Mouse (Mus musculus): ENCODE results near the gene St5.
A peak's percentile ranks its signal among the peaks of the same experiment; 100 is the strongest.

Gene St5

DNA sequence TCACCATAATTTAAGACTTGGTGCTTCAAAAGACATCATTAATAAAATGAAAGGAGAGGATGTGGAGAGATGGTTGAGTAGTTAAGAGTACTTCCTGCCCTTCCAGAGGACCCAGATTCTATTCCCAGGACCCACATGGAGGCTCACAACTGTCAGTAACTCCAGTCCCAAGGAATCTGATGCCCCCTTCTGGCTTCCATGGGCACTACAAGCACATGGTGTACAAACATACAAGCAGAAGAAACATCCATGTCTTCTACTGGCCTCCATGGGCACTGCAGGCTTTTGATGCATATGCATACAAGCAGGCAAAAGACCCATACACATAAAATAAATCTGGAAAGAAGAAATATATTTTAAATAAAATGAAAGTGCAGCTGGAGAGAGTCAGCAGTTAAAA lies 3.2 kb downstream of the St5 start:
- DNase-seq (ENCODE audit: low spot score in 2 of 2), result no peak

DNA sequence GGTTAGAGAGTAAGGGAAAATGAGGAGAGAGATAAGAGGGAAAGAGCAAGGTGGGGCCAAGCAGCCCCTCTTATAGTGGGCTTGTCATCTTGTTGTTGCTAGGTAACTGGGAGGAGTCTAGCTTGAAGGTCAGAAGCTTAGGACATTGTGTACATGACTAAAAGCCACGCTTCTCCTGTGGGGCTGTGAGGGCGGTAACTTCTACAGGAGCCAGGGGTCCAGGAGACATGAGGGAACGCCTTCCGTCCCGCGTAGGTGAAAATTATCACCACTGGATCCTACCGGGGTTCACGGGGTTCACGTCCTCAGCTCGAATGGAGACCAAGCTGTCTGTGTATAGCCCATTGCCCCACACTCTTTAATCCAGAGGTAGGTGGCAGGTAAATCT lies 8.1 kb downstream of the St5 start:
- DNase-seq (ENCODE audit: low spot score in 2 of 2), result no peak

- no peak for DNase-seq (ENCODE audit: low spot score in 2 of 2)
Observed at GRCm38 (mm10) chr7:109694576-109695338, 8.6 kb downstream of the St5 start.

DNA sequence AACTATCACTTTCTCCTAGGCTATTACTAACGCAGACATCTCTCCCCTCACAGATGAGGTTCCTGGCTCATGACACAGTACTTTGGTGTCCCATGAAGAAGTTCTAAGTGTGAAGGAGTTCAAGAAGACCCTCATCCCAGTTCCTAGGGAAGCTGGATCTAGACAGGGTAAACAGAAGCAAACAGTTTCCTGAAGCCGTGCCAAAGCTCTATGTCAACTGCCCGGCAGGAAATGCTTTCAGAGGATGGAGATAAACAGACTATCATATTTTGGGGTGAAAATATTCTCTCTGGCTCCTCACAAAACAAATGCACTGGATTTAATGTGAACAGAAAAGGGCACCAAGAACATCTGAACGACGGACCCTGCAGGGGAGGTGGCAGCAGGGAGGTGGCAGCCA lies 12.4 kb downstream of the St5 start:
- DNase-seq (ENCODE audit: low spot score in 2 of 2), result no peak

- no peak for DNase-seq (ENCODE audit: low spot score in 2 of 2)
Observed at GRCm38 (mm10) chr7:109690101-109690500, 13.3 kb downstream of the St5 start.

DNA sequence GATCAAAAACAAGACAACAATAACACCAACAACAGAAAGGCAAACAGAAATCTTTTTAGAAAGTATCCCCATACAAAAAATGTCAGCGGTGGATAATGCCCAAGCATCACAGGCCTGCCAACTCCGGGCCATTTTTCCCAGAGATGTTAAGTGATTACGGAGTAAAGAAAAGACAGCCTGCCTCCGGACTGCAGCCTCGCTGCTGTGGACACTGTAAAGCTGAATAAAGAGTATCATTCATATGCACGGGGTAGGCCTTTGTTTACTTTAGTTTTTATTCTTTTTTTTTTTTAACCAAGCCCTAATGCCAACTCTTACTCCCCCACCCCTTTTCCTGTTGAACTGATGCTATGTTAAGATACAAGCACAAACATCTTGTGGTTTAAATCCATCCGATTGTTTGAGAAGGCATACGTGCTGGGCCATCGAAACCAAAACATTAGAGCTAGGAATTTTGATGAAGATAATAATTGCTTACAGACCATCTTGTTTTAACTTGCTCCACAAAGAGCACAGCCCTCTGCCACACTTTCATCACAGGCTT lies 16.7 kb downstream of the St5 start:
- no peak for DNase-seq (ENCODE audit: low spot score in 2 of 2)

DNA sequence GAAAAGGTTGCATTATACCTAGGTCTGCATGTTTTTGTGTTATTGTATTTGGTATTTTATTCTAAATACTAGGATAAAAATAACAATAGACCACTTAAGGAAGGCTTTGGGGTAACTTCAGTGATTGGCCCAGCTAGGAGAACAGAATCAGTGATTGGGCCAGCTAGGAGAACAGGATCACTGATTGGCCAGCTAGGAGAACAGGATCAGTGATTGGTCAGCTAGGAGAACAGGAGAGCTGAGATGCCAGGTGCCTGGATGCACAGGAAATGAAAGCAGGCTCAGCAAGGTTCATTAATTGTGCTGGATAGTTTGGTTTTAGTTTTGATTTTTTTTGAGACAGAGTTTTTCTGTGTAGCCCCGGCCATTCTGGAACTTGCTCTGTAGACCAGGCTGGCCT lies 22.5 kb downstream of the St5 start:
- no peak for DNase-seq (ENCODE audit: low spot score in 2 of 2)

- no peak for DNase-seq (ENCODE audit: low spot score in 2 of 2)
Observed at GRCm38 (mm10) chr7:109680284-109680683, 23.1 kb downstream of the St5 start.

- no peak for DNase-seq (ENCODE audit: low spot score in 2 of 2)
Observed at GRCm38 (mm10) chr7:109674944-109675628, 28.3 kb downstream of the St5 start.

- peak; percentile 63 to 72 for DNase-seq (ENCODE audit: low spot score in 2 of 2)
Observed at GRCm38 (mm10) chr7:109671581-109672471, 31.6 kb downstream of the St5 start.

DNA sequence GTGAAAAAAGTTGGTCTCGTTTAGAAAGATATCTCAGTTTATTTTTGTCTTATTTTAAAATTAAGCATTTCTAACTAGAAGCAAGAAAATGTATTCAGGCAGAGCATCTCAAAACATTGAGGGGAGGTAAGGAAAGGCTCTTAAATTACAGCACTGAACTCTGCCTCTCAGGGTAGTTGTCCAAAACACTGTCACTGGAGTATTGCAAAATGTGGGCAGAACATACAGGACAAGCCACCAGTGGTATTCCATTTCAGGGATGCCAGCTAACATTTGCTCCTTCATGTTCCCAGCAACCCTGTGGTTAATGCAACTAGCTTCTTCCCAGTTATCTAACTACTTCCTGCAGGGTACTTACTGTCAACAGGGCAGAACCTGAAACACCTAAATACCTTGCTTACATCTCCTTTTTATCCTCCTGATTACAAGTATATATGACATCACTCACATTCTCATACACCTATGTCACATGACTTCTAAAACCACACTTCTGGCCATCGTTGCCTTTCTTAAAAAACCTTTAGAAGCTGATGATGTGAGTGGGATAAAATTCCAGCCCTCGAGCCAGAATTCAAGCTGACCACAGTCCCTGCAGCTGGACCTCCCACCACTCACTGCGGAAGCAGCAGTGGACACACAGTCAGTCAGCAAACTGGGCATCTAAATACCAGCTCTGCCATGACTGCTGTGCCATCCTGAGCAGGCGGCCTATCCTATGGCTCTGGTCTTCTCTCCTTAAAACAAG lies 33.8 kb downstream of the St5 start:
- no peak for DNase-seq (ENCODE audit: low spot score in 2 of 2)

GRCm38 (mm10) chr7:109666664-109667063 lies 36.7 kb downstream of the St5 start:
- no peak for DNase-seq (ENCODE audit: low spot score in 2 of 2)

GRCm38 (mm10) chr7:109662626-109663025 lies 40.8 kb downstream of the St5 start:
- DNase-seq (ENCODE audit: low spot score in 2 of 2), result peak; percentile 18 to 30

GRCm38 (mm10) chr7:109659278-109659677 lies 44.1 kb downstream of the St5 start:
- DNase-seq (ENCODE audit: low spot score in 2 of 2), result no peak

DNA sequence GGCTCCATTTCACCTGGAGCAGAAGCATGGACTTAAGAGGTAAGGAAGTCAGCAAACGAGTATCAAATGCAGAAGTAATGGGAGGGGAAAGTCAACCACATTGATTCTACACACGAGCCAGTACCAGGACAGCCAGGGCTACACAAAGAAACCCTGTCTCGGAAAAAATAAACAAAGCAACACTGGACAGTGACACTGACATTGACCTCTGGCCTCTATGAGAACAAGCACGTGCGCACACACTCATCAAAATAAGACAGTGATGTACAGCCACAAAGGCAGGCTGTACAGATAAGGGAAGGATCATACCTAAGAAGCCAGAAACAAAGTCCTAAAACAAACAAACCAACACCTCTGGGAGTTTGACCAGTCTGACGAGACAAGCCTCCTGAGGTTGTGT lies 45.5 kb downstream of the St5 start:
- DNase-seq (ENCODE audit: low spot score in 2 of 2), result no peak

GRCm38 (mm10) chr7:109654871-109655270 lies 48.5 kb downstream of the St5 start:
- DNase-seq (ENCODE audit: low spot score in 2 of 2), result no peak

GRCm38 (mm10) chr7:109648812-109649594 lies 54.4 kb downstream of the St5 start:
- no peak for DNase-seq (ENCODE audit: low spot score in 2 of 2)

- DNase-seq (ENCODE audit: low spot score in 2 of 2), result no peak
Observed at GRCm38 (mm10) chr7:109646574-109646973, 56.8 kb downstream of the St5 start.

GRCm38 (mm10) chr7:109643305-109643994 lies 60.0 kb downstream of the St5 start:
- no peak for DNase-seq (ENCODE audit: low spot score in 2 of 2)

DNA sequence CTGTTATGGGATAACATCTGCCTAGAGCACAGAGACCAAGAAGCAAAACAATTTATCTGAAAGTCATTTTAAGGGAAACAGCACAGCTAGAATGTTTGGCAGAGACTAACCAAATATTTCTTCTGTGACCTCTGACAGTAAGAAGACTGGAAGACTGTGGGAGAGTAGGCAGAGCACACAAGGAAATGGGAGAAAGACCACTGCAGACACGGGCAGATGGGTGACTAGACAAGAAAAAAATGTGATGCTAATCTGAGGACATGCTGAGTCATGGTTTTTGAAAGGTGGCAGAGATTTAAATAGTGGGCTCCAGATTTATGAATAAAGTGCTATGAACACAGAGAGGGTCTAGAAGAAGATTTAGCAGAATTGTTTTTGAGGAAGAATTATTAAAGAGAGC lies 61.4 kb downstream of the St5 start:
- no peak for DNase-seq (ENCODE audit: low spot score in 2 of 2)

All from right cerebral cortex, adult 2 months (tissue).